Mouse (Mus musculus): ENCODE results near the gene Fam167b. TPM values are rescaled to one million over a fixed set of nuclear protein-coding genes. Genes with fewer than 3 reads are reported as not detected.
A peak's percentile ranks its signal among the peaks of the same experiment; 100 is the strongest.

Fam167b gene
- total RNA-seq, 2 experiments from 2014 or later: not detected

GRCm38 (mm10) chr4:129610026-129610425 lies 31.7 kb upstream of the Fam167b start:
- ATAC-seq (replicated peaks; ENCODE audit: low FRiP score, low TSS enrichment, poor library complexity, severe bottlenecking): no peak

GRCm38 (mm10) chr4:129609139-129609631 lies 30.8 kb upstream of the Fam167b start:
- ATAC-seq (replicated peaks; ENCODE audit: low FRiP score, low TSS enrichment, poor library complexity, severe bottlenecking): no peak

- ATAC-seq (replicated peaks; ENCODE audit: low FRiP score, low TSS enrichment, poor library complexity, severe bottlenecking): peak; percentile 90
Measured at GRCm38 (mm10) chr4:129608426-129609025, 30.2 kb upstream of the Fam167b start.

GRCm38 (mm10) chr4:129600233-129601158 lies 22.1 kb upstream of the Fam167b start, which contains the start of the genes Eif3i and Tmem234:
Gene Eif3i (minus strand): TSS chr4:129600648.
Gene Tmem234 (plus strand): TSS chr4:129600668.
- ATAC-seq (replicated peaks; ENCODE audit: low FRiP score, low TSS enrichment, poor library complexity, severe bottlenecking): peak; percentile 95

GRCm38 (mm10) chr4:129588865-129589264 lies 10.5 kb upstream of the Fam167b start:
- 0 out of 2 replicates have a peak, but pooled peaks have one; percentile 31 for ATAC-seq (replicated peaks; ENCODE audit: low FRiP score, low TSS enrichment, poor library complexity, severe bottlenecking)

GRCm38 (mm10) chr4:129586943-129587342 lies 8.6 kb upstream of the Fam167b start:
- no peak for ATAC-seq (replicated peaks; ENCODE audit: low FRiP score, low TSS enrichment, poor library complexity, severe bottlenecking)

- ATAC-seq (replicated peaks; ENCODE audit: low FRiP score, low TSS enrichment, poor library complexity, severe bottlenecking): no peak
Measured at GRCm38 (mm10) chr4:129585773-129586172, 7.4 kb upstream of the Fam167b start.

GRCm38 (mm10) chr4:129584884-129585608 lies 6.7 kb upstream of the Fam167b start:
- ATAC-seq (replicated peaks; ENCODE audit: low FRiP score, low TSS enrichment, poor library complexity, severe bottlenecking): peak; percentile 94

- no peak for ATAC-seq (replicated peaks; ENCODE audit: low FRiP score, low TSS enrichment, poor library complexity, severe bottlenecking)
Measured at GRCm38 (mm10) chr4:129584370-129584769, 6.0 kb upstream of the Fam167b start.

GRCm38 (mm10) chr4:129582251-129582650 lies 3.9 kb upstream of the Fam167b start:
- no peak for ATAC-seq (replicated peaks; ENCODE audit: low FRiP score, low TSS enrichment, poor library complexity, severe bottlenecking)

- no peak for ATAC-seq (replicated peaks; ENCODE audit: low FRiP score, low TSS enrichment, poor library complexity, severe bottlenecking)
Measured at GRCm38 (mm10) chr4:129580347-129580746, 2.0 kb upstream of the Fam167b start.

- ATAC-seq (replicated peaks; ENCODE audit: low FRiP score, low TSS enrichment, poor library complexity, severe bottlenecking): no peak
Measured at GRCm38 (mm10) chr4:129577688-129578087, 661 bp downstream of the Fam167b start.

- ATAC-seq (replicated peaks; ENCODE audit: low FRiP score, low TSS enrichment, poor library complexity, severe bottlenecking): peak; percentile 72
Measured at GRCm38 (mm10) chr4:129576863-129577491, 1.4 kb downstream of the Fam167b start.

GRCm38 (mm10) chr4:129575171-129575844 lies 3.0 kb downstream of the Fam167b start:
- ATAC-seq (replicated peaks; ENCODE audit: low FRiP score, low TSS enrichment, poor library complexity, severe bottlenecking): peak; percentile 37

- no peak for ATAC-seq (replicated peaks; ENCODE audit: low FRiP score, low TSS enrichment, poor library complexity, severe bottlenecking)
Measured at GRCm38 (mm10) chr4:129573430-129573829, 4.9 kb downstream of the Fam167b start, which contains the start of gene Lck. Gene Lck (minus strand): TSS chr4:129573641.

GRCm38 (mm10) chr4:129573093-129573370 lies 5.3 kb downstream of the Fam167b start:
- no peak for ATAC-seq (replicated peaks; ENCODE audit: low FRiP score, low TSS enrichment, poor library complexity, severe bottlenecking)

- no peak for ATAC-seq (replicated peaks; ENCODE audit: low FRiP score, low TSS enrichment, poor library complexity, severe bottlenecking)
Measured at GRCm38 (mm10) chr4:129572236-129573092, 5.9 kb downstream of the Fam167b start.

- ATAC-seq (replicated peaks; ENCODE audit: low FRiP score, low TSS enrichment, poor library complexity, severe bottlenecking): no peak
Measured at GRCm38 (mm10) chr4:129571551-129572084, 6.7 kb downstream of the Fam167b start.

Measured in megakaryocyte-erythroid progenitor cell, adult 5-6 weeks (primary cell).